Mouse (Mus musculus) left cerebral cortex, postnatal 4 days (tissue): ENCODE data around the gene Birc5. TPM values are rescaled to one million over a fixed set of nuclear protein-coding genes. Genes with fewer than 3 reads are reported as not detected.
"Not testable (repeated sequence)": the region's sequence is repeated elsewhere in the genome, so short reads cannot be mapped to it uniquely, and the experiment has no call there.

Experiments used
- DNase-seq: peaks from one replicate; pipeline ENCODE4 v3.0.0-alpha.2; 2022
- intact Hi-C: fragments of 180-260 bp; cut with DNase I; formaldehyde crosslinking; loops from one replicate; pipeline ENCODE4 v1.15.1; 2025
- total RNA-seq, 2 experiments: library from RNA; stranded (reverse); gene quantifications; 2 replicates each; pipeline ENCODE4 v1.2.3; 2021

The Birc5 gene
- total RNA-seq, 2 experiments from 2014 or later: 6.3 to 6.7 TPM

DNA sequence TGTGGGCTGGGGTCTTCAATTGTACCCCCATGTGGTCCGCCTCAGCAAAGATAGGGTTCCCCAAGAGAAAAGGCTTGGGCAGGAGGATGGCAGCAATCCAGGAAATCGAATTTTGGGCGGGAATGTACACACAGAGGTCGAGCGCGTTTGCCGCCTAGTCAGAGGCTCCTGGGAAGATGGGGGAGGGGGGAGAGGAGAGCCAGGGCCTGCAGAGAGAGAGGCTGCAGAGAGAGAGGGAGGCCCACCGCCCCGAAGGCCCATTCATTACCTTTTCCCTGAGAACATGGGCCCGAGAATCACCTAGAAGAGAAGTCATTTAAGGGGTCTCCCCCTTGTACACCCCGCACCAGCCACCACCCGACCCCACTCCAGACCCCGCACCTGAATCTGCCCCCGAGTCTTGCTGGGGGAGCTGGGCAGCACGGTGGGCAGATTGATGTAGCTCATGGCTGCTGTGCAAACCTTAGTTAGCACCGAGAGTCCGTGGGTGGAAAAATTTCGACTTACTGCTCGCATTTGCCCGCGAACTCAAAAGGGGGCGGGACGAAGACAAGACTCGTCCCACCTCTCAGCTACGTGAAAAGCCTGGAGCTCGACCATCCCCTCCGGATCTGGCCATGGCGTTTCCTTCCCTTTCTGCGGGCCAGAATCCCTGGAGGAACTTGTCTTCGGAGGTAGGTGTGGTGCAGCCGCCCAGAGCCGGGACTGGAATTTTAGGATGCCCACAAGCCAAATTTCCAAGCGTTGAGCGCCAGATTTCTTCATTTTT, 23.5 kb upstream of the Birc5 start, which contains the start of the genes Afmid and Tk1:
Afmid (plus strand) TSS at position 592 of the 769 bp plus-strand sequence.
Tk1 (minus strand) TSS at position 760 of the 769 bp plus-strand sequence.
- intact Hi-C loops: loop anchor here (2.0 to 10.0 kb wide), 4 partner anchors 121 to 751 kb away; no protein-coding TSS in a partner anchor
- peak; percentile 75 for DNase-seq

DNA sequence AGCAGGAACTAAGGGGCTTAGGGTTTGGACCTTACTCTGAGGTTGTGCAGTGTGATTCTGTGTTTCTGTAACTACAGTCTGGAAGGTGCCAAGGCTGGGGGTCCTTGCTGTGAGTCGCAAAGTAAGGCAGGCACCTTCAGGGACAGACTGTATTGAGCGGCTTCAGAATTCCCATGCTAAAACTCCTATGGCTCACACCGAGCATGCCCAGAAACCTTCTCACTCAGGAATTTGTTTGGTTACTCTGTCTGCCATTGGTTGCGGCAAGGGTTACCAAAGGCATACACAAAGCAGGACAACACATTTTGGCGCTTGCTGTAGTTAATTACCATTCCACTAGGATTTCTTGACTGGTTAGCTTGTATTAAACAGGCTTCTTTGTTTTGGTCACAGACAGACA, 22.9 kb upstream of the Birc5 start:
- no peak for DNase-seq
- intact Hi-C loops: loop anchor here (10.0 kb wide), 3 partner anchors 121 to 751 kb away; no protein-coding TSS in a partner anchor

DNA sequence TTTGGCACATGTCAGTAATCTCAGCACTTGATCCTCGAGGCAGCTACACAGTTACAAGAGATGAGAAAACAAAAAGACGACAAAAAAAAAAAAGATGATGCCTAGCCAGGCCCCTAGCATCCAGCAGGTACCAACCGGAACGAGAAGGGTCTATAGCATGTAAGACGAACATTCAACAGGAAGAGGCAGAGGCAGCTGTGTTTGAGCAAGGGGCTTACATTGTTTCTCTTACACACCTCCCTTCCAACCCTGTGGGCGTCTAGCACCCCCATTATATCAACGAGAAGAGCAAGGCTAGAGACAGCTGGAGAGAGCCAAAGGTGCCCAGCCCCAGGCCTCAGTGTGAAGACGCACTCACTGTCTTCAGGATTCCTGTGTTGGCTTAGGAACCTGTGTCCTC, 22.1 kb upstream of the Birc5 start:
- intact Hi-C loops: loop anchor here (10.0 kb wide), 3 partner anchors 122 to 752 kb away; no protein-coding TSS in a partner anchor
- no peak for DNase-seq

DNA sequence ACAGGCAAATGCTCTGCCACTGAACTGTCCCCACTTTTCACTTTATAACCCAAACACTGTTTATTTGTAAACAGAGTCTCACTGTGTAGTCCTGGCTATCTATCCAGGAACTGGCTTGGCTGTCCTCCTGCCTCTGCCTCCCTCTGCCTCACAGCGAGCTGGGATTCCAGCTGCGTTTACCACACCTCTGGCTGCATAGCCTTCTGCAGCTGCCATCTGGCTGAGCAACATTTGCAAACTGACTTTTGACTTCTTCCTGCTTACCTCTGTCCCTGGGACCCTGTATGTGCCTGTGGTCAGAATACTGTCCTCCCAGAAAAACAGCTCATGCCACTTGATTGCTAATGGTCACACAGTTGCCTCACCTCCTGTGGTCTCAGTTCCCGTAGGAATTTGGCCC, 21.7 kb upstream of the Birc5 start:
- DNase-seq: no peak
- intact Hi-C loops: loop anchor here (10.0 kb wide), 3 partner anchors 123 to 753 kb away; no protein-coding TSS in a partner anchor

DNA sequence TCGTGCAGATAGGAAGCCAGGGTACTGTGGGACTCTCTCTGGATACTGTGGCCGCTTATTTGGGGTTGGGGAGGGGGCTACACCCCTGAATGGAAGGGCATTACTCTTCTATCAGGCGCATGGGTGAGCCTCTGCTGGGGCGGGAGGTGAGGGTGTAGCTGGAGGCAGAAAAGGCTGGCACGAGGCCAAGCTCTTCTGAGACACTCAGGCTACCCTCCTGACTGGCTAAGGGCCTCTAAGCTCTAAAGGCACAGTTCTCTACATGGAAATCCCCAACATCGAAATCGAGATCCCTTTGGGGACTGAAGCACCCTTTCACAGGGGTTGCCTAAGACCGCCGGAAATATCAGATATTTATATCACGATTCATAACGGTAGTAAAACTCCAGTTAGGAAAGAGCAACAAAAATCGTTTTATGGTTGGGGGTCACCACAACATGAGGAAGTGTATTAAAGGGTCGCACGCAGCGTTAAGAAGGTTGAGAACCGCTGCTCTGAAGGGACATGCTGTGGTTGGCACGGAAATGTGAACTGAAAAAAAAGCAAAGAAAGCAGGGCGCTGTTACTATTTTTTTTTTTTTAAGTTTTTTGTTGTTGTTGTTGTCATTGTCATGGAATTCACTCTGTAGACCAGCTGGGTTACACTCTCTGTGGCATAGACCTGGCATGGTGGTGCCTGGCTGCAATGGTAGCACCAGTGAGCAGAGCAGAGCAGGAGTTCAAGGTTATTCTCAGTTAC, 20.7 kb upstream of the Birc5 start:
- peak; percentile 60 for DNase-seq
- intact Hi-C loops: loop anchor here (10.0 kb wide), 3 partner anchors 124 to 754 kb away; no protein-coding TSS in a partner anchor

DNA sequence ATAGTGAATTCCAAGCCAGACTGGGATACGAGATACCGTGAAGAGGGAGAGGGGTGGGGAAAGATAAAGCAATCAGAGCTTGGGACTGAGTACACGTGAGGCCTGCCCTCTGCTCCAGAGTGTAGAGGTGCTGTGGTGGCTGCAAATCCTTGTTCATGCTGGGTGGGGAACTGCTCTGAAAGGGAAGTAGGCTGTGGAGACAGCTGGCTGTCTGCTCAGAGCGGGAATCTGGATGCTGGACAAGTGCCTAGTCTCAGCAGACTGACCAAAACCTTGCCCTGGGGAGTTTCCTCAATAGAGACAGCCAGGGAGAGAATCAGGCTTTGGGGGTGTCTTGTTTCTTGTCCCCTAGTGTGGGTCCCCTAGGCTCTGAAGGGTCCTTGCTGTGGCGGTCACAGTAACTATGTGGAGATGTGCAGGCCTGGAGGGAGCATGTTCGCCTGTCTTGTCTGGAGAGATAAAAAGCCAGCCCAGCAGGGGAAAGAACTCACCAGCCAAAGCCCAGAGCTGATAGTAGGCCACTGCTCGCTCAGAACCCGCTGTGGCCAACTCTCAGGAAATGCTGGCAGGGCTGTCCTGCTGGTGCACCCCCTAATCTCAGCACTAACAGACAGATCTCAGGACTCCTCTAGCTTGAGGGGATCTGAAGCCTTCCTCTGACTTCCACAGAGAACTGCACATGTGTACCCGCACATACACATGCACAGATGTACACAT, 20.0 kb upstream of the Birc5 start:
- intact Hi-C loops: loop anchor here (10.0 kb wide), 3 partner anchors 124 to 754 kb away; no protein-coding TSS in a partner anchor
- peak; percentile 72 for DNase-seq

DNA sequence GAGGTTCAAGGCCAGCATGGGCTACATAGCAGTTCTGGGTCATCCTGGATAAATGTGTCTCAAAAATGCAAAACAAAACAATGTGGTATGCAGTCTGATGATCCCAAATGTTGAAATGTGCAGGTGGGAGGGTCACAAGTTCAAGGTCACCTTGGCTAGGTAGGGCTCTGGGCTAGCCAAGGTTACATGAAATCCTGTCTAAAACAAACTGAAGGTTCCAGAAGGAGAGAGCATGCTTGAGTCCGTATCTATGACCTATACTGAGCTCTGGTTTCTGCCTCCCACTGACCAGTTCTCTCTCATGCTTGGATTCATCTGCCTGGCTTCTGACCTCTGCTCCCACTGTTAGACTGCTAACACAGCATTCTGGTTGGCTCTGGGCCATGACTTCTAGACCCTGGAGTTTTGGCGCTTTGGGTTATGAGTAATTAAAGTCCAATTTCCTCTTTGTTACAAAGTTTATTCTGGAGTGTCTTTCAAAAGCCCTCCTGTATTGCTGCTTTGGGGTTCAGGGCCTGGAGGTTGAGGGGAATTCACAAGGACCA, 19.3 kb upstream of the Birc5 start:
- DNase-seq: no peak
- intact Hi-C loops: loop anchor here (10.0 kb wide), 3 partner anchors 125 to 755 kb away; no protein-coding TSS in a partner anchor

DNA sequence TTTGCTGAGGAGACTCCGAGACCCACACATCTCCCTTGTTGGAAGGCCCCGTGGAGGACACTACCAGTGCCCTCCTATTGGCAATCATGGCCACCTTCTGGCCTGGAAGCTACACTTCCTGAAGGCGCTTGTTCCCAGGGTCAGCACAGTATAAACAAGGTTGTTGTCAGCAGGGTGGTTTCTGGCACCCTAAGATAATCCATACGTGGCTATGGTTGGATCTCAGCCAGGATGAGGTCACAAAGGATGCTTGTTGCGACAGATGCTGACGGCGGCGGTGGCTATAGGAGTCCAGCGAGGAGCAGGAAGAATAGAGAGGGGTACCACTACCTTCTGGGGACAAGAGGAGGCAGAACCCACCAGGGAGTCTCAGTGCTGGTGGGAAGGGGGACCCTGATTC, 18.6 kb upstream of the Birc5 start:
- DNase-seq: no peak
- intact Hi-C loops: no loop called here

DNA sequence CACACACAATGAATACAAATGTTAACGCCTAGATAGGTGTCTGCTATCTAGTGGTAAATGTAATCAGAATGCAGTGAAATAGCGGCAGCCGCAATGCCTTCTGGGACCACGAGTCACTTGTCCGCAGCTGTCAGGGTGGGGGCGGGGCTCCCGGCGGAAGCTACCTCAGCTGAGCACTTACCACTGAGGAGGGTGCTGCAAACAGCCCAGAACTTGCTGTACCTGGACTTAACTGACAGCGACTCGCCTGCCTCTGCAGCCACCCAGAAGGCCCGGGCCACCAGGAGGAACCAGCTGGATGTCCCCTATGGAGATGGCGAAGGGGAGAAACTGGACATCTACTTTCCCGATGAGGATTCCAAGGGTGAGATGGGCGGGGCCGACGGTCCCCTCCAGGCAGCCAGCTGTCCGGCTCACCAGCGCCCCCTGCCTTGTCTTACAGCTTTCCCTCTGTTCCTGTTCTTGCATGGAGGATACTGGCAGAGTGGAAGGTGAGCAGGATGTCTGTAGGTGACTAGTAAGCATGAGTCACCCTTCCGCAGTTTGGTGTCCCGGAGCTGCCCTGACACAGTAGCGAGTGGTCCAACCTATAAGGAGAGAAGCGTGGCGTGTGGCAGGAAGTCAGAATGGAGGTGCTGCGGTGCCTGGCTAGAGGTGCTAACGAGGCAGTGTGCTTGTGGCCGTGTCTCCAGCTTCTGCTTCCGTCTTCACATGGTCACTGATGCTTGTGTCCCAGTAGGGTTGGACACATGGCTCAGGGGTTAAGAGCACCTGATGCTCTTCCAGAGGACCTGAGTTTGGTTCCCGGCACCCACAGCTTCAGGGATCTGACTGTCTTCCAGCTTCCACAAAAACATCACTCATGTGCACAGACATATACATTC, 16.7 kb upstream of the Birc5 start:
- peak; percentile 69 for DNase-seq
- intact Hi-C loops: no loop called here

DNA sequence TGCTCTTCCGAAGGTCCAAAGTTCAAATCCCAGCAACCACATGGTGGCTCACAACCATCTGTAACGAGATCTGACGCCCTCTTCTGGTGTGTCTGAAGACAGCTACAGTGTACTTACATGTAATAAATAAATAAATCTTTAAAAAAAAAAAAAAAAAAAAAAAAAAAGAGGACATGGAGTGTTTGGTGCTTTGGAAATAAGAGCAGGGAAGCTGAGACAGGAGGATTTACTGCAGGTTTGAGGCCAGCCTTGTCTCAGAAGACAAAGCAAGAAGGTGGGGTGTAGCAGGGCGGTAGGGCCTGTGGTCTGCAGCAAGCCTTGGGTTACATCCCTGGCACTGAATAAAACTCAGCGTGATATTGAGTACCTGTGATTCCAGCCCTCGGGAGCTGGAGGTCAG, 15.5 kb upstream of the Birc5 start:
- DNase-seq, intact Hi-C loops: not testable (repeated sequence)

DNA sequence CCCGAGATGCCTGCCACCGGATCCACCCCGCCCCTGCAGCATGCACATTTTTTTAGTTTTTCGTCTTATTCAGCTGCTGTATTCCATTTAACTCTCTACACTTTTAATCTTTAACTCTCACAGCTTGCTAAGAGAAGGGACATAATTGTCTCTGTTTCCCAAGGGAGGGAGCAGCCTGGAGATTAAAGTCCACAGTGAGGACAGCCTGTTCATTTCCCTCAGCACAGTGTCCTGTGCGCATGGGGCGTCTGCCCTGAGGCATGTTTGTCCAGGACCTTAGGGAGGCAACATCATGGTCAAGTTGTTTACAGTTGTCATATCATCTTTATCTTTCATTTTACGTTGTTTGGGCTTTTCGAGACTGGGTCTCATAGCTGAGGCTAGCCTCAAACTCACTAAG, 15.0 kb upstream of the Birc5 start:
- no peak for DNase-seq
- intact Hi-C loops: no loop called here

DNA sequence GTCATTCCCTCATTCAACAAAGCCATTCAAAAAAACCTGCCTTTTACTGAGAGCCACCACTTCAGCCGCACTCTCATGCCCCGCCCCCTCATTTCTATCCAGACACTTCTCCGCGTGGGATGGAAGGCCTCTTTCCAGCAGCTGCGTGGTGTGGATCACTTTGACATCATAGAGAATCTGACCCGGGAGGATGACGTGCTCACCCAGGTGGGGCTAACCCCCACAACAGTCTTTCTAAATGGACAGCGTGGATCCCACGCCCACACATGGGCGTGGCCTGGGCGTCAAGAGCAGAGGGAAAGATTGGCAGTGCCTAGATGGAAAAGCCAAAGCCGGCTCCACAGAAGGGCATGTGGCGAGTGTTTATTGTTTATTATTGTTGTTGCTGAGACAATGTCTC, 12.7 kb upstream of the Birc5 start:
- peak; percentile 19 for DNase-seq
- intact Hi-C loops: no loop called here

DNA sequence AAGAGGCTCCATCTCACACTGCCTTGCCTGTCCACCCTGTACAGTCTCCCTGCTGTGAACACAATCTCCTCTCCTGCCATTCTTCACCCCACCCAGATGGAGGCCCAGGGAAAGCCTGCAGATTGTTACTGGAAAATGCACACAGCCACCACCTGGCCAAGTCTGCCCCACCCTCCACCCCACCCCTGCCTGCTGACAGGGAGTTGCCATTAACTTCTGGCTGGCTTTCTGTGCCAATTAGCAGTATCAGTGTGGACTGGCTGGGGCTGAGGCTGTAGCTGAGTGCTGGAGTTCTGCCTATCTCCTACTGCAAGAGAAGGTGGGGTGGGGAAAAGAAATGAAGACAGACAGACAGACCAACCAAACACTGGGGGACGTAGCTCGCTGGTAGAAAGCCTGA, 10.5 kb upstream of the Birc5 start:
- intact Hi-C loops: no loop called here
- DNase-seq: peak; percentile 27

DNA sequence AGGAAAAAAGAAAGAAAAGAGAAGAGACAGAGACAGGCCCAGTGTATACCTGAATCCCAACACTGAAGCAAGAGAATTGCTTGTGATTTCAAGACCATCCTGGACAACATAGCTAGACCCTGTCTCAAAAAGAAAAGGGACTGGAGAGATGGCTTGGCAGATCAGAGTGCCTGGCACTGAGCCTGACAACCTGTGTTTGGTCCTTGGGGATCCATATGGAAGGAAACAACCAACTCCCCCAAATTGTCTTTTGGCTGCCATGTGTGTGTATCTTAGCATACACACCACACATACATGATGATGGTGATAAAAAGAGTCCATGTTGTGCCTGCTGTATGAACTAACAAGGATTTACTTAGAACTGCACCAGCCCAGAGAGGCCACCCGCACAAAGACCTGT, 10.0 kb upstream of the Birc5 start:
- peak; percentile 34 for DNase-seq
- intact Hi-C loops: no loop called here

DNA sequence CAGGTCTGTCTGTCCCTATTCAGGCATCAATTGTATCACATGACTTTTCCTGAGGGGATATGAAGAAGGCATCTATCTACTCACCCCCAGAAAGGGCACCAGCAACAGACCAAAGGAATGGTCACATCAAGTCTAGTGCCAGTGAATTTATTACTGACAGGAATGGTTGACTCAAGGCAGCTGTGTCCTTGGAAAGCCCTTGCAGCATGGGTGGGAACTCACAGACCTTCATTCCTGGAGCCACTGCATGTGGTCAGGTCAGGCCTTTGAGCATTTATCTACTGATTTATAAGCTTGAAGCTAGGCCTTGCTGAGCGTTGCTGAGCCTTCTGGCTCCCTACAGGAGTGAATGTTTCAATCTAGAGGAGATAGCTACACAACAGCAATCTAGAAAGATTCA, 8.1 kb upstream of the Birc5 start:
- DNase-seq: no peak
- intact Hi-C loops: no loop called here

DNA sequence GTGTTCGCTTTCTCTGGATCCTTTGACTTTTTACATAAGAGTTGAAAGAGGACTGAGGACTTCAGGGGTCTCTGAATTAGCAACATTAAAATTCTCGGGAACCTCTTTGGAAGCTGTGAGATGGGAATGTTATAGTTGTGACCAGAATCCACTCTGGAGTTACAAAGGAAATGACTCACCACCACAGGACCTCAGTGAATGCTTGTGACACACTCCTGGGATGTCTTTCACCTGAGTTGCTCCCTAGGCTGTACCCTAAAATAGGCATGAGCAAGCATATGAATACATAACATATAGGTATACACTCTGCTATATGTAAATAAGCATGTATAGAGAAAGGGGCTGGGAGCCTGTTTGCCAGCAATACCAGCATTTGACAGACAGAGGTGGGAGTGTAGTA, 5.6 kb upstream of the Birc5 start:
- intact Hi-C loops: no loop called here
- no peak for DNase-seq

DNA sequence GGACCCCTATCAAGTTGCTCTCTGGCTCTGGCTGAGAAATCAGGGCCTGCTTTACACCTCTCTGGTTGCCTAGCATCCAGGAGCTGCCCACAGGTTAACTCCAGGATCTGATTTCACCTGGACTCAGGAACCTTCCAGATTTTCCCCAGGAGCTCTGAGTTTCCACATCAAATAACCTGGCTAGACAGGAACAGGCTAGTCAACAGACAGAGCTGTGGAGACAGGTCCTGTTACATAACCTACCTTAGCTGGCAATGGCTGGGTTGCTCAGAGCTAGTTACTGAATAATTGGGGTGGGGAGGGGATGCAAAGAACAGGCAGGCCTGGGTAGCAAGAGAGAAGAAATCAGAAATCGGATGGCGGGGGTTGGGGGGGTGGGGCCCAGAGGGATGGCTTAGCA, 4.1 kb upstream of the Birc5 start:
- intact Hi-C loops: no loop called here

DNA sequence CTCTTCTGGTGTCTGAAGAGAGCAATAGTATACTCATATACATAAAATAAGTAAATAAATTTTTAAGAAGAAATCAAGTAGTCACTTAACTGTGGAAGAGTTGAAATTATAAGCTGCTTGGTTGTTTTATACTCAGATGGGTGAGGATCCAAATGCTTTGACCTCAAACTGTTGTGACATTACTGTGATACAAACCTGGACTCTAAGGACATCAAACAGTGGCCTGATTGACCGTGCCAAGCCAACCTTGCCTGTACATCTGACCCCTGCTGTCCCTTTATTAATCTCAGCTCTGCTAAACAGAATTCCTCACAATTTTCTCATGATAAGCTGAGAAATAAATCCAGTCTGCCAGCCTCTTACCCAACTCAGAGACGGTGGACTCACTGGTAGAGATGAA, 3.4 kb upstream of the Birc5 start:
- DNase-seq: no peak
- intact Hi-C loops: no loop called here

More for the DNA sequence above, 4.1 kb upstream of the Birc5 start:
- DNase-seq: no peak

DNA sequence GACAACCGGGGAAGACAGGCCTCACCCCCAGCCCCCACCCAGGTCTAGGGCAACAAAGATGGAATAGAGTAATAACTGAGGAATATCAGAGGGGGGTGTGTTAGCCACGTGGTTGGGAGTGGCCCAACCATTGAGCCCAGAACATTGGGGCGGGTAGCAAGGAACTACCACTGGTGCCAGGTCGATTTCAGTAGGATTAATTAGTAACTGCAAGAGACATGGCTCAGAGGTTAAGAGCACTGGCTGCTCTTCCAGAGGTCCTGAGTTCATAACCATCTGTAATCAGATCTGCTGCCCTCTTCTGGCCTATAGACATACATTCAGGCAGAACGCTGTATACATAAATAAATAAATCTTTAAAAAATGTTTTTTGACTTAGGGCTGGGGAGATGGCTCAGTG, 2.4 kb upstream of the Birc5 start:
- DNase-seq: no peak
- intact Hi-C loops: no loop called here
